Comparison of ENCODE assay signal across 8 mouse cellular contexts in genomic region chr3:127553720-127554043, GRCm38 (mm10). TPM values are rescaled to one million over a fixed set of nuclear protein-coding genes. Genes with fewer than 3 reads are reported as not detected.
A peak's percentile ranks its signal among the peaks of the same experiment; 100 is the strongest.
DNase-seq lines count a peak whose midpoint lies in the region; ATAC-seq and TF ChIP-seq lines count a peak whose summit lies in the region.

No protein-coding gene starts in this region.

- TF ChIP-seq EP300 in liver, postnatal 0 days (IDR thresholded peaks at IDR 0.05; ENCODE audit: low read depth): no peak

- no peak for DNase-seq in gastrocnemius, adult 2 months
- no peak for DNase-seq in gastrocnemius, postnatal 25 days
- peak; percentile 52 for DNase-seq in 3T3-L1 (ENCODE audit: low read depth, low spot score)
- no peak for DNase-seq in liver, postnatal 0 days
- DNase-seq in layer of hippocampus, postnatal 14 days (ENCODE audit: low spot score in 2 of 2): no peak
- DNase-seq in MN1 (ENCODE audit: low spot score): no peak
- no peak for DNase-seq in thymus, postnatal 4 days

- H3K4me3 ChIP-seq in gastrocnemius, adult 2 months: peak overlapping the region; percentile 76
- H3K4me3 ChIP-seq in forebrain, embryonic 15.5 days: peak overlapping the region; percentile 86
- H3K4me3 ChIP-seq in liver, postnatal 0 days (ENCODE audit: low read depth, low read length): peak overlapping the region; percentile 72

- WGBS in forebrain, embryonic 15.5 days: under 1% methylated on average over 4 of the region's 4 CpGs
- WGBS in liver, postnatal 0 days (ENCODE audit: insufficient replicate concordance): under 1% methylated on average over 4 of the region's 4 CpGs

- no peak for TF ChIP-seq CTCF in gastrocnemius, adult 2 months (IDR thresholded peaks at IDR 0.05)
- no peak for TF ChIP-seq CTCF in liver, postnatal 0 days (IDR thresholded peaks at IDR 0.05; ENCODE audit: low read depth)

- H3K4me2 ChIP-seq in forebrain, embryonic 15.5 days (replicated peaks): peak overlapping the region; percentile 75
- H3K4me2 ChIP-seq in liver, postnatal 0 days (ENCODE audit: low read depth, low read length): peak overlapping the region; percentile 69

- H3K9ac ChIP-seq in forebrain, embryonic 15.5 days (replicated peaks): peak overlapping the region; percentile 39
- H3K9ac ChIP-seq in liver, postnatal 0 days (replicated peaks): peak overlapping the region; percentile 79

- peaks cover 23% of the 10 kb centered on the region for H3K4me1 ChIP-seq in forebrain, embryonic 15.5 days
- H3K4me1 ChIP-seq in liver, postnatal 0 days (ENCODE audit: insufficient read depth): peaks cover 7% of the 10 kb centered on the region; the same call in 1 of the 2 replicates

- no peaks in the 10 kb centered on the region for H3K36me3 ChIP-seq in forebrain, embryonic 15.5 days
- no peaks in the 10 kb centered on the region; the same call in none of the 2 replicates for H3K36me3 ChIP-seq in liver, postnatal 0 days (replicated peaks; ENCODE audit: insufficient read depth, low read length)

- H3K9me3 ChIP-seq in forebrain, embryonic 15.5 days: no peaks in the 10 kb centered on the region
- no peaks in the 10 kb centered on the region for H3K9me3 ChIP-seq in liver, postnatal 0 days (ENCODE audit: low read length)

- H3K27me3 ChIP-seq in forebrain, embryonic 15.5 days: no peaks in the 10 kb centered on the region
- H3K27me3 ChIP-seq in liver, postnatal 0 days (ENCODE audit: insufficient read depth, low read length): no peaks in the 10 kb centered on the region

- peak overlapping the region; percentile 99 for H3K27ac ChIP-seq in gastrocnemius, adult 2 months
- H3K27ac ChIP-seq in forebrain, embryonic 15.5 days (replicated peaks): no peak overlapping the region
- peak overlapping the region; percentile 94 for H3K27ac ChIP-seq in liver, postnatal 0 days (ENCODE audit: low read depth)

- no peak for ATAC-seq in forebrain, embryonic 15.5 days (replicated peaks)
- ATAC-seq in liver, postnatal 0 days: no peak

- intact Hi-C loops in gastrocnemius, adult 2 months (cut with DNase I): loop anchor here (2.0 to 10.0 kb wide), 3 partner anchors 103 to 281 kb away; partner anchors contain the start of gene Ap1ar

RNA-seq across cellular contexts. Expression of gene Zgrf1, which starts 0.4 kb away (rescaled TPM):
- total RNA-seq in gastrocnemius, adult 2 months (2021): under 1 TPM; 0.77 to 0.78 TPM
- total RNA-seq in gastrocnemius, postnatal 25 days (2021): under 1 TPM; 0.51 to 0.72 TPM
- 5.1 and 6.0 TPM in 2 replicates for polyA plus RNA-seq in forebrain, embryonic 15.5 days (2015; fragmentation: Nextera tagmentation; extraction: Ambion mirVana)
- 1.1 and 1.5 TPM in 2 replicates for polyA plus RNA-seq in liver, postnatal 0 days (2015; fragmentation: Nextera tagmentation; extraction: Ambion mirVana)
- total RNA-seq in layer of hippocampus, postnatal 14 days (2021): 1 to 10 TPM; 2.6 to 3.4 TPM

RNA-seq across cellular contexts. Expression of gene Larp7, which starts 0.5 kb away (rescaled TPM):
- total RNA-seq in gastrocnemius, adult 2 months (2021): 10 to 100 TPM in 1 of 2 experiments, 1 to 10 TPM in 1; 7.5 to 12.9 TPM
- total RNA-seq in gastrocnemius, postnatal 25 days (2021): 1 to 10 TPM; 8.5 to 9.1 TPM
- 33.9 and 37.9 TPM in 2 replicates for polyA plus RNA-seq in forebrain, embryonic 15.5 days (2015; fragmentation: Nextera tagmentation; extraction: Ambion mirVana)
- polyA plus RNA-seq in liver, postnatal 0 days (2015; fragmentation: Nextera tagmentation; extraction: Ambion mirVana): 19.3 and 20.5 TPM in 2 replicates
- total RNA-seq in layer of hippocampus, postnatal 14 days (2021): 10 to 100 TPM; 14.6 to 16.5 TPM

RNA-seq across cellular contexts. Expression of gene Ank2, which starts 54.5 kb away (rescaled TPM):
- 100 to 1,000 TPM in 1 of 2 experiments, 10 to 100 TPM in 1; 94.5 to 154 TPM for total RNA-seq in gastrocnemius, adult 2 months (2021)
- total RNA-seq in gastrocnemius, postnatal 25 days (2021): 10 to 100 TPM; 93.4 to 95.2 TPM
- polyA plus RNA-seq in forebrain, embryonic 15.5 days (2015; fragmentation: Nextera tagmentation; extraction: Ambion mirVana): 158 and 159 TPM in 2 replicates
- 4.7 and 5.1 TPM in 2 replicates for polyA plus RNA-seq in liver, postnatal 0 days (2015; fragmentation: Nextera tagmentation; extraction: Ambion mirVana)
- 100 to 1,000 TPM; 837 to 918 TPM for total RNA-seq in layer of hippocampus, postnatal 14 days (2021)

Comparison
In these comparisons a context has a peak if more than half of its experiments do, and no peak if none do; other contexts are left out.
1. RNA of gene Ank2, which starts 54.5 kb away (total RNA-seq): 837 to 918 TPM in layer of hippocampus, postnatal 14 days; 94.5 to 154 TPM in gastrocnemius, adult 2 months and 93.4 to 95.2 TPM in gastrocnemius, postnatal 25 days; every median in the first group is over 4 times any median in the second.
2. Peak in every context shown above with its lines, with median percentiles within 50 percentile points of each other: H3K4me3 ChIP-seq.